Mouse (Mus musculus): ENCODE results near the gene Fam169a.

Gene Fam169a

DNA sequence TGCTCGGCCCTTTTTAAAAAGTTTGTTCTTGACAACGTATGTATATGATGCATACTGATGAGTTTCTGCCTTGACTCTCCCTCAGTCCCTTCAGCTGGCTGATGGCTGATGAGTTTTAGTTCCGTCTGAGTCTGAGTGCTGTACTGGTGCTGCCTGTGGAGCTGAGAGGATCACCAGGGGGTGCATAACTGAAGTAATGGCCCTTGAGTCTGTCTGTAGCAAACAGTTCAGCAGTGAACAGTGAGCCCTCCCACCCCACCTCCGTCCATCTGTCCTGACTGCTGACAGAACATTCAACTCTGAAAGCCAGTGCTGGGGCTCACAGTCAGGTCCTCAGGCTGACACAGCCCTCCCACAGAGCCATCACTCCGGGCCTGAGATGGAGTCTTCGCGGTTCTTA lies 111.9 kb downstream of the Fam169a start:
- DNase-seq (ENCODE audit: inconsistent age in 2 of 2, low spot score in 1 of 2) = no peak

DNA sequence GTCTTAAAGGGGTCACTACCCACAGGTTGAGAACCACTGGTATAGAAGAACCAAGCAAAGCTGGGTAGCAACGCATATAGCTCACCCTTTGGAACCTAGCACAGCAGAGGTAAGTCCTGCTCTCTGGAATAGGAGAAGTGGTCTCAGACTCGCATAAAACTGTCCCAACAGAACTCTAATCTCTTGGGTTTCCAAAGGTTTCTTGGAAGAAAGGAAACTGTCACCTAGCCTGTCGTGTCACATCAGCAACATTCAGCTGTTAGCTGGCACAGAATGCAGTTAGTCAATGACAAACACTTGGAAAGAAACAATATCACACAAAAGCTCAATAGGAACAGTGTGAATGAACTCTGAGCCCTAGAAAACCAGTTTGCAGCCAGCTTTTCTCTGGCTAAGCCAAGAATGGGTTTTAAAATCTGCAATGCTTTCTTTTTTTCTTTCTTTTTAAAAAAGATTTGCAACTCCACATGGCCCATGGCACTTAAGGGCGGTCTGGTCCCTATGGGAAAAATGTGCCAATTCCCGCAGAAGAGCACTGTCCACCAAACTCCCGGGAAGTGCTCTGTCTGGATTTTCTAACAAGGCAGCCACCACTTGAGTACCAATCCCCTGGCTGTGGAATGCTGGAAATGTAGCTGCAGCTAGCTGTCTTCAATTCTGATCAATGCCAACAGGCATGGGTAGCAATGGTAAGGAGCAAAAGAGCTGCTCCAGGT lies 113.2 kb downstream of the Fam169a start:
- DNase-seq (ENCODE audit: inconsistent age in 2 of 2, low spot score in 1 of 2) = no peak

All from adrenal gland, adult (tissue).